Mouse (Mus musculus): ENCODE results near the gene Clstn3. TPM values are rescaled to one million over a fixed set of nuclear protein-coding genes. Genes with fewer than 3 reads are reported as not detected.
"Not testable (repeated sequence)": the region's sequence is repeated elsewhere in the genome, so short reads cannot be mapped to it uniquely, and the experiment has no call there.

Gene Clstn3
- polyA plus RNA-seq, 1 experiment from 2014 or later = 4.7 TPM

DNA sequence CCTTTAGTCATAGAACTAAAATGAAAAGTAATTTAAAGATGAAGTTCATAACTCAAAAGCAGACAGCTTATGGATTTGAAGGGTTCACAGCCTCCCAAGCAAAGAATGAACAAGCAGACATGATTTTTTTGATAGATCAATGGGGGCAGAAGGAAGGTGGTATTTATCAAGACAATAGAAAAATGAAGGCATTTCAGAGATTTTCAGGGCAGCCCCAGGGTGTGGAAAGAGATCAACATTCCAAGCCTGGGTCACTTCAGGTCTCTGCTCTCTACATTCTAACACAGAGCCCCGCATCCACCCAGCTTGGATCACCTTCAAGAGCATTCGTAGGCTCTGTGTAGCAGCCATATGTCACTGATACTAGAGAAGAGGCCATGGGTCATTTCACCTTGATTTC lies 21.3 kb downstream of the Clstn3 start:
- Histone ChIP-seq H3K9me3 (no peaks in the 10 kb centered on the region), H3K4me2 (replicated peaks) (no peak overlapping the region), H3K36me3 (no peaks in the 10 kb centered on the region), H3K4me1 (replicated peaks) (no peaks in the 10 kb centered on the region), H3K9ac (no peak overlapping the region), H3K27ac (no peak overlapping the region), H3K27me3 (replicated peaks) (no peaks in the 10 kb centered on the region), H3K4me3 (replicated peaks) (no peak overlapping the region)
- WGBS = 91% methylated on average over 2 of the region's 2 CpGs
- ATAC-seq = no peak

DNA sequence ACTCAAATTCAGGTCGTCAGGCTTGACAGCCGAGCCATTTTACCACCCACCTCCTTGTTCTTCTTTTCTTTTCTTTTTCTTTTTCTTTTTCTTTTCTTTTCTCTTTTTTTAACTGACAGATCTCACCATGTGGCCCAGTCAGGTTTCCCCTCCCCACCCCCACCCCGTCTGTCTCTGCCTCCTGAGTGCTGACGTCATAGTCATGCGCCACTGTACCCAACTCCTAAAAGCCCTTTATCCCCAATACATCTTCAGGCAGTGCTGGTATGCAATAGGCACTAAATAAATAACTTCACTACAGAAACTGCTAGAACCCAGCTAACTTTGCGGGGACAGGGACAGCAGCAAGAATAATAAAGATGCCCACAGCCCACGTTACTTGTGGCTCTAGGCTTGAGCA lies 28.3 kb downstream of the Clstn3 start:
- Histone ChIP-seq H3K27me3 (replicated peaks) (no peaks in the 10 kb centered on the region), H3K4me2 (replicated peaks) (no peak overlapping the region), H3K36me3 (no peaks in the 10 kb centered on the region), H3K4me1 (replicated peaks) (no peaks in the 10 kb centered on the region), H3K4me3 (replicated peaks) (no peak overlapping the region), H3K27ac (no peak overlapping the region), H3K9ac (no peak overlapping the region), H3K9me3 (no peaks in the 10 kb centered on the region)
- WGBS = 86% methylated on average over 7 of the region's 7 CpGs
- ATAC-seq = no peak

- no peak overlapping the region for H3K27ac ChIP-seq
- no peaks in the 10 kb centered on the region for H3K36me3 ChIP-seq
- 73% methylated on average over 5 of the region's 5 CpGs for WGBS
- H3K4me3 ChIP-seq (replicated peaks) = no peak overlapping the region
- H3K4me2 ChIP-seq (replicated peaks) = no peak overlapping the region
- no peak overlapping the region for H3K9ac ChIP-seq
- H3K4me1 ChIP-seq (replicated peaks) = no peaks in the 10 kb centered on the region
- no peaks in the 10 kb centered on the region for H3K27me3 ChIP-seq (replicated peaks)
- no peaks in the 10 kb centered on the region for H3K9me3 ChIP-seq
- no peak for ATAC-seq
Measured at GRCm38 (mm10) chr6:124435173-124435572, 29.4 kb downstream of the Clstn3 start.

DNA sequence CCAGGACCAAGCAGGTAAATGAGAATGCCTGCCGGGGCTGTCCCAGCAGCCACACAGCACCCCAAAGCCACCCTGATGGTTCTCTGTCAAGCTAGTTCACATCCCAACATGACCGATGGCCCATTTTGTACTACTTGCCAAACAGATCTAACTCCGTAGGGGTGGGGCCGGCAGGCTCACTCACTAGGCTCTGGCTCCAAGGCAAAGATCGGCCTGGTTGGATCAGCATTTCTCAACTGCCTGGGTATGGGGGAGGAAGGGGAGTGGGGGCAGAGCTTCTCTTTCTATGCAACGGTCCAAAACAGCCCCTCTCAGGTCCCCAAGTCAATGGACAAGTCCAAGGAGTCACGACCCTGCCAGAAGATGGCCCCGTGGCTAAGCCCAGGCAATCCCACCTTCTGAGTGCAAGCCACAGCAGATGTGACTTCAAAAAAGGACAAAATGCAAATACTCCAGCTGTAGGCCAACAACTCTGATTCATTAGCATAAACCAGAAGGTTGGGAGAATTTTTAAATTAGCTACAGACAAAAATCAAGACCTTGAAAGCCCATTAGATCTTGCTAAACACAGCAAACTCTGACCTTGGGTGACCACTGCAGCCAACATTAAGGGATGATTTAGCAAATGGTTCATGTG lies 30.8 kb downstream of the Clstn3 start:
- no peak overlapping the region for H3K4me2 ChIP-seq (replicated peaks)
- no peaks in the 10 kb centered on the region for H3K27me3 ChIP-seq (replicated peaks)
- no peak for ATAC-seq
- no peak overlapping the region for H3K4me3 ChIP-seq (replicated peaks)
- no peaks in the 10 kb centered on the region for H3K36me3 ChIP-seq
- no peak overlapping the region for H3K27ac ChIP-seq
- WGBS = 88% methylated on average over 8 of the region's 8 CpGs
- no peaks in the 10 kb centered on the region for H3K9me3 ChIP-seq
- H3K9ac ChIP-seq = no peak overlapping the region
- no peaks in the 10 kb centered on the region for H3K4me1 ChIP-seq (replicated peaks)

DNA sequence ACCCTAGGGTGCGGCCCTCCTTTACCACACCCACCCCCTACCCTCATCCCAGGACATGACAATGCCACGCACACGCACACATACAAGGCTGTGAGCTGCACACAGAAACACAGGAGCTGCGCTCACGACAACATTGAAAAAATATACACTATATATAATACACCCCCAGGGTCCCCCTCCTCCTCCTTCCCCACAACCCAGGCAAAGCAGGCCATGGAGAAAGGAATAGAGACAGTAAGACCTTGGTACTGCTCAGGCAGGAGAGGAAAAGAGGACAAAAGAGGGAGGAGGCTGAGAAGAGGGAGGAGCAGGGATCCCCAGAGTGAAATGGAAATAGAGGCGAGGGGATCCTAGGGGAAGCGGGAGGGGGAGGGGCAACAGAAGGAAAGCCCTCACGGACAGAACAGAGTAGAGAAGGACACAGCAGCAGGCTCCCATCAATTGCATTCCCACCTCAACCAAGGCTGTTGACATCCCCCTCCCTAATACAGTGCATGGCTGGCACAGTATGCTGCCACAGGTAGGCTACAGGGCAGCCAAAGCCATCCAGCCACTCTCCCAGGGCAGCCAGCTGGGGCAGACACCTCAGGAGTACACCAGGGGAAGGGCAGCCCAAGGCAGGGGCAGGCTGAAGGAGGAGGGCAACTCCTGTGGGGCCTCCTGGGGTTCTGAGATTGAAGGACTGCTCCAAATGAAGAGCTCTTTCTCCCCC lies 33.7 kb downstream of the Clstn3 start:
- Histone ChIP-seq H3K27me3 (replicated peaks) (no peaks in the 10 kb centered on the region), H3K4me1 (replicated peaks) (no peaks in the 10 kb centered on the region), H3K36me3 (no peaks in the 10 kb centered on the region), H3K4me2 (replicated peaks) (no peak overlapping the region), H3K9ac (no peak overlapping the region), H3K27ac (no peak overlapping the region), H3K9me3 (no peaks in the 10 kb centered on the region), H3K4me3 (replicated peaks) (no peak overlapping the region)
- 56% methylated on average over 8 of the region's 8 CpGs for WGBS
- no peak for ATAC-seq

DNA sequence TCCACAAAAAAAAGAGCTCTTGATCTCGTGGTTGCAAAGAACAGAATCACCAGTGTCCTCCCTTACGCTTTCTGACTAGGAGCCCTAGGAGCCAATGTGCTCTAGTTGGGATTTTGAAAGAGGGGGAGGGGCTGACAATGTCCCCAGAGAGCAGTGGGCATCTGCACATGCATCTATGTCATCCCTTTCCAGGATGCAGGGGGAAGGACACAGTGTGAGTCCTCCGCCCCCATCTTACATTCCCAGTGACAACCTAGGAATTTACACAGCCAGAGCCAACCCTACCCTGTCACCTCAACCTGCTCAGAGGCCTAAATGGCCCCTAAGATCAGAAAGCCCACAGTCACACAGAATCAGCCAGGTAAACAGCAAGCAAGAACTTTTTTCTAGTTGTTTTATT lies 34.2 kb downstream of the Clstn3 start:
- no peaks in the 10 kb centered on the region for H3K27me3 ChIP-seq (replicated peaks)
- H3K27ac ChIP-seq = no peak overlapping the region
- no peaks in the 10 kb centered on the region for H3K4me1 ChIP-seq (replicated peaks)
- ATAC-seq = no peak
- H3K4me3 ChIP-seq (replicated peaks) = no peak overlapping the region
- H3K4me2 ChIP-seq (replicated peaks) = no peak overlapping the region
- 74% methylated on average over 3 of the region's 3 CpGs for WGBS
- H3K36me3 ChIP-seq = no peaks in the 10 kb centered on the region
- H3K9me3 ChIP-seq = no peaks in the 10 kb centered on the region
- H3K9ac ChIP-seq = no peak overlapping the region

DNA sequence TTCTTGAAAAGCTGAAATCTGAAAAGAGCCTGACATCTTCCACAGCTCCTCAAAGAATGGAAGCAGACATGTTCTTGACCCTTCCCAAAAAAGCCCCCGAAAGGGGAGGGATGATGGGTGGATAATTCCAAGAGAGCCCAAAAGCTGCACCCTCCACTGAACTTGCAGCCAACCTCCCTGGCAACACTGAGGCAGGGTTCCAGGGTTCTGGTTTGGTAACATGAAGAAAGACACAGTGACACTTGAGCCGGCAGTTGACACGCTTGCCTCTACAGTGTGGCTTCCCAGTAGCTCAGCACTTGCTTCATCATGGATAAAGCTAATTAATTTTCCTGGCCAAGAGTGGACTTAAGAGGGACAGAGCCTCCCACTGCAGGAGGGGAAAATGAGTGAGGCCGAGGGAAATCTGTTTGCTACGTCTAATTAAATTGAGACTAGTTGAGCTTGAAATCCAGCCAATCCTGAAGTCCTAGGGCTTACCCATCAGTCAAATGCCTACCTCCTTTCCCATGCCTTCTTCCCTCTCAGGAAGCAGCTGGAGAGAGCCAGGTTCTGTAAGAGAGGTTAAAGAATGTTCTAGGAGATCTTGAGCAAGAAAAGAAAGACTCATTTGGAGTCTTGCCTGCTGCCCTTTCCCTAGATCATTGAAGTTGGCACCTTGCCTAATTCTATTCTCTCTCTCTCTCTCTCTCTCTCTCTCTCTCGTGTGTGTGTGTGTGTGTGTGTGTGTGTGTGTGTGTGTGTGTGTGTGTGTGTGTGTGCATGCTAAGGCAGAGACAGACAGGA lies 36.6 kb downstream of the Clstn3 start:
- ATAC-seq = no peak
- no peak overlapping the region for H3K4me3 ChIP-seq (replicated peaks)
- no peak overlapping the region for H3K27ac ChIP-seq
- H3K9ac ChIP-seq = no peak overlapping the region
- H3K9me3 ChIP-seq = no peaks in the 10 kb centered on the region
- no peaks in the 10 kb centered on the region for H3K27me3 ChIP-seq (replicated peaks)
- H3K4me1 ChIP-seq (replicated peaks) = no peaks in the 10 kb centered on the region
- no peak overlapping the region for H3K4me2 ChIP-seq (replicated peaks)
- H3K36me3 ChIP-seq = no peaks in the 10 kb centered on the region
- WGBS = 53% methylated on average over 6 of the region's 6 CpGs

- no peaks in the 10 kb centered on the region for H3K27me3 ChIP-seq (replicated peaks)
- H3K36me3 ChIP-seq = no peaks in the 10 kb centered on the region
- H3K4me1 ChIP-seq (replicated peaks) = no peaks in the 10 kb centered on the region
- 84% methylated on average over 7 of the region's 7 CpGs for WGBS
- no peak overlapping the region for H3K4me2 ChIP-seq (replicated peaks)
- no peak overlapping the region for H3K4me3 ChIP-seq (replicated peaks)
- ATAC-seq = no peak
- no peak overlapping the region for H3K27ac ChIP-seq
- H3K9ac ChIP-seq = no peak overlapping the region
- no peaks in the 10 kb centered on the region for H3K9me3 ChIP-seq
Measured at GRCm38 (mm10) chr6:124427289-124427688, 37.3 kb downstream of the Clstn3 start.

DNA sequence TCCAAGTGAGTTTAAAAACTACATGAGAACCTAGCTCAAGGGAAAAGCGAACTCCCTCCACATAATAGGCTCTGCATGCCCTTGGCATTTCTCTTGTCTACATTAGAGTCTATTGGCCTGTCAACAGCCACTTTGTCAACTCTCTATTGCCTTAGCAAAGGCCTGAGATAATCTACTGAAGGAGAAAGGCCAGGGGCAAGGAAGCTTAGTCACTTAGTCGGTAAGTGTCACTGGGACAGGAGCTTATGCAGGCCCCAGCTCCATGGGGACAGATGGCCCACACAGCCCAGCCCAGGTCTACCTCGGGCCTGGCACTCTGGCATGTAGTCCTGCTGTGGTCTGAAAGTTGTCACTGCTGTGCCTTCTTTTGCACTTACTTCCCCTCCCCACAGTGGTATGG lies 38.0 kb downstream of the Clstn3 start:
- WGBS = 65% methylated on average over 3 of the region's 3 CpGs
- H3K4me2 ChIP-seq (replicated peaks) = no peak overlapping the region
- no peak overlapping the region for H3K4me3 ChIP-seq (replicated peaks)
- no peak overlapping the region for H3K9ac ChIP-seq
- H3K4me1 ChIP-seq (replicated peaks) = no peaks in the 10 kb centered on the region
- no peak overlapping the region for H3K27ac ChIP-seq
- H3K27me3 ChIP-seq (replicated peaks) = no peaks in the 10 kb centered on the region
- no peaks in the 10 kb centered on the region for H3K36me3 ChIP-seq
- no peak for ATAC-seq
- no peaks in the 10 kb centered on the region for H3K9me3 ChIP-seq

DNA sequence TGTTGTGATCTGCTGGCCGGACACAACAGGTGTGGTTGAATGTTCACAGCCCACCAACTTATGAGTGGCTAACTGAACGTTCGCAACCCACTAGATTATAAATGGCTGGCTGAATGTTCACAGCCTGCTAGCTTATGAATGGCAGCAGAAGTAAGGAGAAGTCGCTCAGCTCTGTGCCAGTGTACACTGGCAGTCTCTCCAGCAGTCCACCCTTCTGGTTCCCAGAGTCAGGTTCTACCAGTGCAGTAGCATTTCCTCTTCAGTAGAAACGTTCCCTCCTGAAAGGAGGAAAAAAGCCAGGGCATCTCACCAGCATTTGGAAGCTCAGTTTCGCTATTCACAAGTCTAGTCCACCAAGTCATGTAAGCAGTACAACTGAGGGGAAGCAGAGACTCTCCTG lies 39.1 kb downstream of the Clstn3 start:
- ATAC-seq = 0 out of 2 replicates have a peak, but pooled peaks have one; percentile 18
- no peak overlapping the region for H3K4me2 ChIP-seq (replicated peaks)
- no peak overlapping the region for H3K9ac ChIP-seq
- H3K27me3 ChIP-seq (replicated peaks) = no peaks in the 10 kb centered on the region
- 74% methylated on average over 6 of the region's 6 CpGs for WGBS
- H3K4me3 ChIP-seq (replicated peaks) = no peak overlapping the region
- no peak overlapping the region for H3K27ac ChIP-seq
- H3K9me3 ChIP-seq = no peaks in the 10 kb centered on the region
- no peaks in the 10 kb centered on the region for H3K4me1 ChIP-seq (replicated peaks)
- no peaks in the 10 kb centered on the region for H3K36me3 ChIP-seq

- H3K4me2 ChIP-seq (replicated peaks); H3K9ac ChIP-seq; H3K4me3 ChIP-seq (replicated peaks); H3K27ac ChIP-seq; H3K4me1 ChIP-seq (replicated peaks); H3K9me3 ChIP-seq; H3K36me3 ChIP-seq; H3K27me3 ChIP-seq (replicated peaks): not testable (repeated sequence)
- WGBS = 46% methylated on average over 7 of the region's 7 CpGs
- peak; percentile 75 for ATAC-seq
Measured at GRCm38 (mm10) chr6:124425042-124425441, 39.6 kb downstream of the Clstn3 start.

GRCm38 (mm10) chr6:124424068-124424498 lies 40.5 kb downstream of the Clstn3 start:
- Histone ChIP-seq H3K27ac (no peak overlapping the region), H3K9ac (no peak overlapping the region), H3K36me3 (no peaks in the 10 kb centered on the region), H3K27me3 (replicated peaks) (no peaks in the 10 kb centered on the region), H3K4me3 (replicated peaks) (no peak overlapping the region), H3K9me3 (no peaks in the 10 kb centered on the region), H3K4me2 (replicated peaks) (no peak overlapping the region), H3K4me1 (replicated peaks) (no peaks in the 10 kb centered on the region)
- 38% methylated on average over 1 of the region's 1 CpGs for WGBS
- peak; percentile 80 for ATAC-seq
